24 mouse cellular contexts compared by ENCODE assay signal in the genomic region with DNA sequence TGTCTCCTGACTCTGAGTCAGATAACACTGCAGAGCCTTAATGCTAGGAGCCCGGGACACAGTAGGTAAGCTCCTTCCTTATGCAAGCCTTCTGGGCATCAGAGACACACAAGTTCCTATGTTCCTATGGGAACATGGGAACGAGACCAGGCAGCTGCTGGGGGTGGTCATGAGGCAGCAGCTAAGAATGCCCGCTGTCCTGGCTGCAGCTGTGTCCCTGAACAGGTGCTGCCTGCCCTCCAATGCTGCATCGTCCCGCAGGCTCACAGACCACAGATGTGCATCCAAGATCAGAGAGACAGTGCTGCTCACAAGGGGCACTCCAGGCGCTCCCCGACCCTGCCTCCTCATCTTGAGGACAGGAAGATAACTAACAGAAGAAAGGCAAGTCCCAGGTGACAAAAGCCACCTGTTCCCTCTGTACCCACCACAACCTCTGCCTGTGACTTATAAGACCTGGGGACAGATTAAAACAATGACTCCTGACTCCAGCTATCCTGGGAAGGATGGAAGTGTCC.
DNase-seq lines count a peak whose midpoint lies in the region; ATAC-seq and TF ChIP-seq lines count a peak whose summit lies in the region.
"Had no signal": no experiment of that assay in that cellular context is flagged by ENCODE, and none has a peak within 500 bp of the region (broad histone marks: within the 10 kb centered on the region; RNA-seq: fewer than 3 reads in every experiment).

No protein-coding gene starts in this region.

- no peak overlapping the region for H3K9ac ChIP-seq in intestine, embryonic 16.5 days (ENCODE audit: low read depth, low read length)
- H3K9ac ChIP-seq: embryonic facial prominence, embryonic 13.5 days; forebrain, embryonic 15.5 days; midbrain, embryonic 12.5 days had no signal

- intact Hi-C loops in left cerebral cortex, postnatal 36 days (cut with DNase I): no loop called here

- H3K4me2 ChIP-seq in intestine, embryonic 16.5 days (ENCODE audit: low read depth, low read length): no peak overlapping the region
- H3K4me2 ChIP-seq: embryonic facial prominence, embryonic 13.5 days; forebrain, embryonic 15.5 days; heart, embryonic 11.5 days; midbrain, embryonic 12.5 days had no signal

- H3ac ChIP-seq in C2C12 (ENCODE audit: control insufficient read depth, insufficient read length, low read depth): no peak overlapping the region

- H3K27ac ChIP-seq in intestine, embryonic 16.5 days (ENCODE audit: low read length): no peak overlapping the region
- H3K27ac ChIP-seq: embryonic facial prominence, embryonic 13.5 days; forebrain, embryonic 15.5 days; macrophage; midbrain, embryonic 12.5 days had no signal

- no peak for ATAC-seq in intestine, embryonic 16.5 days
- ATAC-seq: forebrain, embryonic 15.5 days; inflammation-experienced regulatory T-cells, adult 6 months; lung, postnatal 0 days had no signal

- H3K36me3 ChIP-seq in C2C12 (ENCODE audit: control insufficient read depth, insufficient read depth): no peaks in the 10 kb centered on the region
- H3K36me3 ChIP-seq in intestine, embryonic 16.5 days (ENCODE audit: control insufficient read depth, insufficient read depth, low read length): no peaks in the 10 kb centered on the region
- H3K36me3 ChIP-seq: embryonic facial prominence, embryonic 13.5 days; forebrain, embryonic 15.5 days; midbrain, embryonic 12.5 days had no signal

- no peaks in the 10 kb centered on the region for H3K79me2 ChIP-seq in C2C12 (ENCODE audit: control insufficient read depth, insufficient read depth)

- no peak for TF ChIP-seq CTCF in C2C12 (IDR thresholded peaks at IDR 0.05; ENCODE audit: control insufficient read depth, insufficient read depth, insufficient read length)

- peak; percentile 55 for DNase-seq in NIH3T3 (ENCODE audit: low read depth)
- DNase-seq in mesoderm, embryonic 11.5 days (ENCODE audit: low read depth, low spot score): peak; percentile 12
- peak; percentile 63 for DNase-seq in thymus, postnatal 0 days (ENCODE audit: low spot score)
- no peak for DNase-seq in T-cell, adult 2 months (ENCODE audit: low spot score)
- DNase-seq in layer of hippocampus, postnatal 36 days: no peak
- no peak for DNase-seq in left cerebral cortex, postnatal 36 days (ENCODE audit: low spot score in 2 of 2)
- DNase-seq: adrenal gland, postnatal 36 days; cerebellum, adult 11 months; cerebellum, adult 9-11 months; gastrocnemius, postnatal 14 days; heart, adult 11 months; heart, postnatal 10 days; kidney, adult 8-10 months; kidney, postnatal 14 days; right cerebral cortex, postnatal 14 days had no signal

- WGBS in intestine, embryonic 16.5 days: 65% methylated on average over 7 of the region's 7 CpGs

- H3K79me3 ChIP-seq in C2C12 (ENCODE audit: low read depth): no peaks in the 10 kb centered on the region

- H3K27me3 ChIP-seq in C2C12 (ENCODE audit: control insufficient read depth, insufficient read depth, insufficient read length): no peaks in the 10 kb centered on the region
- no peaks in the 10 kb centered on the region for H3K27me3 ChIP-seq in intestine, embryonic 16.5 days (replicated peaks; ENCODE audit: control insufficient read depth, insufficient read depth, low read length)
- H3K27me3 ChIP-seq: embryonic facial prominence, embryonic 13.5 days; forebrain, embryonic 15.5 days; midbrain, embryonic 12.5 days had no signal

- H3K4me3 ChIP-seq in C2C12 (ENCODE audit: insufficient read depth, poor library complexity, severe bottlenecking): no peak overlapping the region
- no peak overlapping the region for H3K4me3 ChIP-seq in intestine, embryonic 16.5 days (ENCODE audit: low read length)
- H3K4me3 ChIP-seq: embryonic facial prominence, embryonic 13.5 days; forebrain, embryonic 15.5 days; midbrain, embryonic 12.5 days had no signal

- H3K9me3 ChIP-seq in intestine, embryonic 16.5 days (ENCODE audit: control insufficient read depth, low read length): no peaks in the 10 kb centered on the region
- H3K9me3 ChIP-seq: embryonic facial prominence, embryonic 13.5 days; forebrain, embryonic 15.5 days; midbrain, embryonic 12.5 days had no signal

- H3K4me1 ChIP-seq in intestine, embryonic 16.5 days (ENCODE audit: control insufficient read depth, insufficient read depth, low read length): no peaks in the 10 kb centered on the region
- H3K4me1 ChIP-seq: forebrain, embryonic 15.5 days had no signal

TF ChIP-seq in C2C12, 6 proteins besides CTCF, POLR2A, EP300 and RAD21:
- TF ChIP-seq CEBPB (IDR thresholded peaks at IDR 0.05; ENCODE audit: low read depth) (no peak), MYOD1 (IDR thresholded peaks at IDR 0.05; ENCODE audit: control insufficient read depth, insufficient read length, low read depth) (peak; percentile 100), USF1 (IDR thresholded peaks at IDR 0.05; ENCODE audit: low read depth) (no peak), FOSL1 (IDR thresholded peaks at IDR 0.05; ENCODE audit: insufficient read depth, low read length, poor library complexity, severe bottlenecking) (no peak), MAX (IDR thresholded peaks at IDR 0.05) (no peak), MYOG (IDR thresholded peaks at IDR 0.05; ENCODE audit: control insufficient read depth, extremely low read depth, insufficient read length) (peak; percentile 100)

Comparison
In these comparisons a context has a peak if more than half of its experiments do, and no peak if none do; other contexts are left out.
1. DNase-seq: peak in NIH3T3 (single experiment), mesoderm, embryonic 11.5 days (single experiment) and thymus, postnatal 0 days (single experiment); none in T-cell, adult 2 months (single experiment), layer of hippocampus, postnatal 36 days (0 of 2) and left cerebral cortex, postnatal 36 days (0 of 2).